Mouse (Mus musculus) splenic B cell, adult 2 months (primary cell): Measurements from ENCODE around the gene Fstl1.

ENCODE experiments used
- DNase-seq: peaks from one replicate; pipeline ENCODE4 v3.0.0-alpha.2; 2011; ENCODE audit warnings: low read depth, low spot score
- H3K27me3 ChIP-seq: 2 replicates; pipeline ENCODE4 v1.6.1; 2012; ENCODE audit warnings: mild to moderate bottlenecking, low read length, moderate library complexity, mixed read lengths; ENCODE audit not compliant: control insufficient read depth, poor library complexity, insufficient read depth, severe bottlenecking
- H3K36me3 ChIP-seq: 2 replicates; pipeline ENCODE4 v1.6.1; 2012; ENCODE audit warnings: mild to moderate bottlenecking, low read length, moderate library complexity, mixed read lengths; ENCODE audit not compliant: control insufficient read depth, poor library complexity, insufficient read depth, severe bottlenecking

The Fstl1 gene

GRCm38 (mm10) chr16:37776860-37777651 is at the start of gene Fstl1:
Gene Fstl1, plus strand, starts transcription at chr16:37776873.
- Histone ChIP-seq H3K27me3 (peaks cover 3% of the 10 kb centered on the region), H3K36me3 (no peaks in the 10 kb centered on the region)
- no peak for DNase-seq

DNA sequence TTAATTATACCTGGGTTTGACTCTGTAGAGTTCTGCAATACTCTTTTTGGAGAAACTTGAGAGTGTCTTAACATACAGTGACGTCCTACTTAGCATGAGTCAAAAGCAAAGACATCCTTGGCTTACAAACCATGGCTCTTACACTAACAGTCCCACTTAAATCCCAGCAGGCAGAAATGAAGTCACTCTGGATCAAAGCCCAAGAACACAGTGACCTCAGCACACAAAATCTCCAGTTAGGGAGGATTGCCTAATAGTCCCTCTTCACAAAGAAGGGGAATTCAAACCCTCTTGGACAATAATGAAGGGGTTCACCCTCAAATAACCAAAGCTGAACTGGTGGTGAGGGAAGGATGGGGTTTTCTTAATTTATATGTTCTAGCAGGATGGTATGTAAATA is 48.0 kb upstream of the Fstl1 start:
- no peak for DNase-seq
- Histone ChIP-seq H3K27me3 (no peaks in the 10 kb centered on the region), H3K36me3 (no peaks in the 10 kb centered on the region)

- H3K27me3 ChIP-seq = no peaks in the 10 kb centered on the region
These were observed 47.1 kb upstream of the Fstl1 start for GRCm38 (mm10) chr16:37729381-37730150.

GRCm38 (mm10) chr16:37730293-37730835 is 46.3 kb upstream of the Fstl1 start:
- no peak for DNase-seq
- no peaks in the 10 kb centered on the region for H3K27me3 ChIP-seq

More at GRCm38 (mm10) chr16:37729381-37730150, 47.1 kb upstream of the Fstl1 start:
- no peak for DNase-seq
- no peaks in the 10 kb centered on the region for H3K36me3 ChIP-seq

DNA sequence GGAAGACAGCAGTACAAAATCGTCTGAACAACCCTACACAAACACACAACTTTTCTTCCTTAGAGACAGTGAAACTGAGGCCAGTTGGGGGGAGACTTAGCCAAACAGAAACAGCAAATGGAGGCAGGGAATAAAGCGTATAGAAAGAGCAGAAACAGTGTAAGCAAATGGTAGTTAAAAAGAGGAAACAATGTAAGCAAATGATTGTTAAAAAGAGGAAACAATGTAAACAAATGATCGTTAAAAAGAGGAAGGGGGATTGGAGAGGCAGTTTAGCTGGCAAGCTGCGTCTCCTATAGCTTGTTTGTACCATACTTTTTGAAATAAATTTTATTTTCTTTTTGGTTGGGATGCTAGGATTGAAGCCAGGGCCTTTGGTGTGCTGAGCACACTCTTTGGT is 45.2 kb upstream of the Fstl1 start:
- Histone ChIP-seq H3K27me3 (no peaks in the 10 kb centered on the region), H3K36me3 (no peaks in the 10 kb centered on the region)
- DNase-seq = peak; percentile 1

More at GRCm38 (mm10) chr16:37730293-37730835, 46.3 kb upstream of the Fstl1 start:
- H3K36me3 ChIP-seq = no peaks in the 10 kb centered on the region

- no peaks in the 10 kb centered on the region for H3K36me3 ChIP-seq
- DNase-seq = no peak
- H3K27me3 ChIP-seq = no peaks in the 10 kb centered on the region
These were observed 44.5 kb upstream of the Fstl1 start for GRCm38 (mm10) chr16:37732023-37732761.

DNA sequence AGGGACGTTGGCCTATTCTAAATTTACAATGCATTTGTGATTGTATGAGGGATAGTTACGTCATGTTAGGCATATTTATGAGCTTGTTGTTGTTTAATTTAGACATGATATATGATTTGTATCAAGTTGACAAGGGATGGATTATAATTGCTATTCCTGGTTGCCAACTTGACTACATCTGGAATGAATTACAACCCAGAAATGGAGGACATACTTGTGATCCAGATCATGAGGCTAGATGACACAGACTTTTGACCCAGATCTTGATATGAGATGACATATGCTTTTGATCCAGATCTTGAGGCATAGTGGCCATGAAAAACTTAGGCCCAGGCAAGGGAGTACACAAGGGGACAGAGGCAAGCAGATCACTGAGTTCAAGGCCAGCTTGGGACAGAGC is 36.6 kb upstream of the Fstl1 start:
- Histone ChIP-seq H3K27me3 (no peaks in the 10 kb centered on the region), H3K36me3 (no peaks in the 10 kb centered on the region)
- DNase-seq = no peak

DNA sequence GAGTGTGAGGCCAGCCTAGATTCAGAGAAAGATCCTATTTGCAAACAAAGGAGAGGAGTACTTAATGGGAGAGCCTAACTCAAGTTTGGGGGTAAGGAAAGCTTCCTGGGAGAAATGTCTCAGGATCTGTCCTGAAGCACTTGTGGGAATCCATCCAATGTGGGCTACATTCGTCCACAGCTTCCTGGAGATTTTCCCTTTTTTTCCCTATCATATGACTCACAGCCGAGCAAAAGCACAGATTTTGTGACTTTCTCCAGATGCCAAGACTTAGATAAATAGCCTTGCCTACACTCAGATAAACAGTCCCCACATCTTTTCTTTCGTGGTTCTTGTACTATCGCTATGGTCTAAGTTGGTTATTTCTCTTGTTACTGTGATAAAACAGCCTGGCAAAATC is 34.4 kb upstream of the Fstl1 start:
- DNase-seq = no peak
- no peaks in the 10 kb centered on the region for H3K27me3 ChIP-seq
- H3K36me3 ChIP-seq = no peaks in the 10 kb centered on the region

DNA sequence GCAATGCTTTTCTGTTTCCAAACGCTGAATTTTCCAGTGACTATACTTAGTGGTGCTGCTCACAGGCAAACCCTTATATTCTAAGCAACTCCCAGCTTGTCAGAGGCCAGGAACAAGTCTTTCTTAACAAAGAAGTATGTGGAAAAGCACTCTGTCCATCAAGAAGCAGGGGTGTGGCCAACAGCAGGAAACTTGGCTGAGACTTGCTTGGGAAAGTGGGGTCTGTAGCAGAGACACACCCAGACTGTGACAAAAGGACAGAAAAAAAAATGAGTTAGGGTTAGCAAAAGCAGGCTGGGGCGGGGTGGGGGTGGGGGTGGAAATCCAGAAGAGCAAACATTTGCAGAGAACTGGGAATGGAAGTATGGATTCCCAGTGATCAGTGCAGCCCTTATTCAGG is 23.8 kb upstream of the Fstl1 start:
- DNase-seq = no peak
- no peaks in the 10 kb centered on the region for H3K27me3 ChIP-seq
- H3K36me3 ChIP-seq = no peaks in the 10 kb centered on the region

GRCm38 (mm10) chr16:37753809-37754208 is 22.9 kb upstream of the Fstl1 start:
- no peak for DNase-seq

DNA sequence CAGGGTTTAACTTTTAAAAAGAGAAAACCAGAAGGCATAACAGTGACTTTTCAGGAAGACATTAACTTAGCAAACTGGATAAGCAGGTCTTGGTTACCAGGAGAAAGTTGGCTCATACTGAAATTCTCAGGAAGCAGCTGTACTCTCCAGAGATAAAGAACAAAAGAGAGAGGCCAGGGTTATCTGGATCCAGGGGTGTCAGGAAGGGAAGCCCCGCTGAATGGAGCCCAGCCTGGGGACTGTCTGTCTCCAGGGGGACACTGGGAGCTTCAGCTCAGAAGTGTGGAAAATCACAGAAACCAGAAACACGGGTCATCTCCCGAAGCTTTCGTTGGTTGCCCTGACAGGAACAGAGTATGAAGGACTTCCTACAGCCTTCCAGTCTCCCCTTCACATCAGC is 22.2 kb upstream of the Fstl1 start:
- DNase-seq = no peak
- no peaks in the 10 kb centered on the region for H3K36me3 ChIP-seq

More at GRCm38 (mm10) chr16:37753809-37754208, 22.9 kb upstream of the Fstl1 start:
- Histone ChIP-seq H3K27me3 (no peaks in the 10 kb centered on the region), H3K36me3 (no peaks in the 10 kb centered on the region)

GRCm38 (mm10) chr16:37757223-37757622 is 19.4 kb upstream of the Fstl1 start:
- Histone ChIP-seq H3K27me3 (no peaks in the 10 kb centered on the region), H3K36me3 (no peaks in the 10 kb centered on the region)
- DNase-seq = no peak

More for the DNA sequence above, 22.2 kb upstream of the Fstl1 start:
- no peaks in the 10 kb centered on the region for H3K27me3 ChIP-seq

DNA sequence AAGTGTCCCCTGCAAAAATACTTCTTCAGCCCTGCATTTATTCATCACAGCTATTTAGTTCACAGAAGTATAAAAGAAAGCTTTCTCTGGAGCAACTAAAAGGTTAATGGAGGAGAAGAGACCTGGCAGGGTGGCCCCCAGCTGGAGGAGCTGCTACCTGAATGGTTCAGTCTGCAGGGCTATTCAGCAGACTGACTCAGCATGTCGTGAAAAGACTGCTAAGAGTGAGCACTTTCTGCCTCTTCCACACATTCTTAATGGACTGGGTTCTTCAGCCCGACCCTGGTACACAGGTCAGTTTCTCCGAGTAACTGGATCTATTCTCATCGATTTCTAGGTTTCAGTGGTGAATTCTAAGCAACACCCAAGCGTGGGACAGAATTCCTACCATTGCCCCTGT is 12.9 kb upstream of the Fstl1 start:
- no peak for DNase-seq
- H3K27me3 ChIP-seq = no peaks in the 10 kb centered on the region
- no peaks in the 10 kb centered on the region for H3K36me3 ChIP-seq

DNA sequence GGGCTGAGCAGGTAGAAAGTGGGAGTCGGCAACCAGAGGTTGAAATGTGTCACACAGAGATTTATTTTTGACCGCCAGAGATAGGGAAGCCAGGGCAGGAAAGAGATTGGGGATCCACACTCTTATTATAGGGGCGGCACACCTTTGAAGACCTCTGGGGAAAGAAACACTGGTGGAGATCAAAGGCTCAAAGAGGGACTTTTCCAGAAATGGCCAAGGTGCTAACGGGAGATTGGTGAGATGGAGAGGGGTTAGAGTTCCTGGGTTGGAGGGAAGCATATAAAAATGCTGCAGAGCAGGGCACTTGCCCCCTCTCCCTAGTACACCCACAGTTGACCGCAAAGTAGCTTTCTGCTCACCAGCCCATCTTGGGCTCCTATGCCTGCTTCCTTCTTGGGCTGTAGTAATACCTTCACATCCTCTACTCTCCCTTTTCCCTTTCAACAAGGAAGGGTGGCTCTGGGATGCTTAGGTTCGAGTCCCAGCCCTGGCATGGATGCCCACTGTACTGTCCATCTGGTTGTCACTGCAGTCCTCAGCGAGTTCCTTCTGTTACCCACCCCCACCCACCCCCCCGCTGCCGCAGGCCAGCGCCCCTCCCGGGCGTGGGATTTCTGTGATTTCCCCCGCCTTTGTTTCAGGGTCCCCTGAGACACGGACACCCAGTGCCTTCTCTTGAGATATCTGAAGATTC is 360 bp upstream of the Fstl1 start:
- no peaks in the 10 kb centered on the region for H3K36me3 ChIP-seq
- no peak for DNase-seq
- peaks cover 3% of the 10 kb centered on the region for H3K27me3 ChIP-seq
